Mouse (Mus musculus) liver, adult 2 months (tissue): ENCODE data around the gene Serpini1. TPM values are rescaled to one million over a fixed set of nuclear protein-coding genes. Genes with fewer than 3 reads are reported as not detected.

Experiments used
- DNase-seq: peaks from one replicate; pipeline ENCODE4 v3.0.0-alpha.2; 2011; ENCODE audit warnings: low read depth, low spot score; ENCODE audit errors: extremely low read depth
- H3K27ac ChIP-seq: fragments of 200-500 bp; replicated peaks from 2 replicates; pipeline ENCODE4 v1.5.1; 2012; ENCODE audit warnings: low read depth, mild to moderate bottlenecking, control low read depth, inconsistent platforms, low read length; ENCODE audit not compliant: insufficient read depth
- H3K27me3 ChIP-seq: fragments of 200-500 bp; 2 replicates; pipeline ENCODE4 v1.6.1; 2012; ENCODE audit warnings: mild to moderate bottlenecking, moderate library complexity, low read length, inconsistent platforms; ENCODE audit not compliant: control insufficient read depth, insufficient read depth
- H3K36me3 ChIP-seq: fragments of 200-500 bp; 2 replicates; pipeline ENCODE4 v1.6.1; 2012; ENCODE audit warnings: low read length, inconsistent platforms; ENCODE audit not compliant: control insufficient read depth, insufficient read depth
- H3K4me1 ChIP-seq: fragments of 200-500 bp; 2 replicates; pipeline ENCODE4 v1.6.1; 2011; ENCODE audit warnings: low read length; ENCODE audit not compliant: control insufficient read depth, insufficient read depth
- H3K4me3 ChIP-seq: fragments of 200-500 bp; 2 replicates; pipeline ENCODE4 v1.5.1; 2011; ENCODE audit warnings: low read depth, mild to moderate bottlenecking, control low read depth, low read length, moderate library complexity; ENCODE audit not compliant: insufficient read depth
- H3K79me2 ChIP-seq: fragments of 200-500 bp; 2 replicates; pipeline ENCODE4 v1.6.1; 2012; ENCODE audit warnings: inconsistent platforms, mild to moderate bottlenecking, low read length, moderate library complexity; ENCODE audit not compliant: control insufficient read depth, insufficient read depth
- H3K9ac ChIP-seq: fragments of 200-500 bp; 2 replicates; pipeline ENCODE4 v1.6.1; 2012; ENCODE audit warnings: low read depth, mild to moderate bottlenecking, control low read depth, inconsistent platforms, low read length
- CTCF ChIP-seq: fragments of 200-500 bp; IDR thresholded peaks from 2 replicates; pipeline ENCODE4 v1.5.1; 2011; ENCODE audit warnings: low read depth, low read length, control low read depth
- POLR2A ChIP-seq: fragments of 200-500 bp; IDR thresholded peaks from 2 replicates; pipeline ENCODE4 v1.6.1; 2011; ENCODE audit warnings: low read length, control low read depth; ENCODE audit not compliant: insufficient read depth; ENCODE audit errors: extremely low read depth
- WGBS: fragments of 180-500 bp; shearing (Covaris S2); methylation state at CpG from one replicate; pipeline ENCODE4 v1.1.7; 2018; 5-methylcytosine and 5-hydroxymethylcytosine counted together
- polyA plus RNA-seq: library from polyadenylated mRNA; depleted of rRNA; stranded (reverse); fragments of >200 nt; gene quantifications from 2 replicates; pipeline ENCODE4 v1.2.3, GENCODE M21; 2012
- total RNA-seq: library from RNA; depleted of rRNA; stranded (reverse); fragments of >200 nt; gene quantifications from 2 replicates; pipeline ENCODE4 v1.2.3, GENCODE M21; 2014

Serpini1 gene
- total and polyA plus RNA-seq, 2 experiments, result 0.05 to 0.28 TPM

DNA sequence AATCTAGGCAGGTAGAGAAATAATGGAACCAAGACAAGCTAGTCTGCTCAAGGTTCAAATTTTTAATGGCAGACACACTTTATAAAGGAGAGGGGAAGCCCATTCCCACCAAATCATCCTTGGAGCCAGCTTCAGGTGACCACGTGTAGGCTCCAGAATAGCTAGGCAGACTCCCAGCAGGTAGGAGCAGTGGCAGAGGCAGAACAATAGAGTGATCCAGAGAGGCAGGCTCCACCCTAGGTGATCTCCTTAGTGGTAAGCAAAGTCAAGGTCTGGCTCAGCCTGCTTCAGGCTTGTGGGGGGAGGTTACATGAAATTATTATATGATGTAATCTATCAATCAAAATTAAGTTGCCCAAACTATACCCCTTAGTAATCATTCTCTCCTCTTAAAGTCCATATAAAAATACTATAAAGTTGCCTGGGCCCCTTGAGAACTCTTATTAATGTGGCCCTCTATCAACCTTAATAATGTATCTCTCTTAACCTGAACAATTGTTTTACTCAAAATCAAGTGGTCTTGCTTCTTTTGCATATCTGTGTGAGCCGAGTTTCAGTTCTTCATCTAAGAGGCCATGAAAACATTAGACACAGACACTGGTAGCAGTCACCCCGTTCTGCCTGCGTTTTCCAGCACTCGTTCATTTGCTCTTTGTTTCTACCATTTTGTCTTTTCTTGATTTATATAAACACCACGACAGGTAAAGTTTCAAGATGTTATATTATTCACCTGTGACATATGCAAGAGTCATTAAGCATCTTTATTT lies 98.4 kb downstream of the Serpini1 start:
- Histone ChIP-seq H3K36me3 (no peaks in the 10 kb centered on the region), H3K4me1 (no peaks in the 10 kb centered on the region), H3K9ac (no peak overlapping the region), H3K79me2 (no peaks in the 10 kb centered on the region), H3K27ac (no peak overlapping the region), H3K27me3 (no peaks in the 10 kb centered on the region), H3K4me3 (no peak overlapping the region)
- WGBS, result 81% methylated on average over 6 of the region's 6 CpGs
- no peak for DNase-seq
- TF ChIP-seq CTCF, result no peak
- no peak for TF ChIP-seq POLR2A

DNA sequence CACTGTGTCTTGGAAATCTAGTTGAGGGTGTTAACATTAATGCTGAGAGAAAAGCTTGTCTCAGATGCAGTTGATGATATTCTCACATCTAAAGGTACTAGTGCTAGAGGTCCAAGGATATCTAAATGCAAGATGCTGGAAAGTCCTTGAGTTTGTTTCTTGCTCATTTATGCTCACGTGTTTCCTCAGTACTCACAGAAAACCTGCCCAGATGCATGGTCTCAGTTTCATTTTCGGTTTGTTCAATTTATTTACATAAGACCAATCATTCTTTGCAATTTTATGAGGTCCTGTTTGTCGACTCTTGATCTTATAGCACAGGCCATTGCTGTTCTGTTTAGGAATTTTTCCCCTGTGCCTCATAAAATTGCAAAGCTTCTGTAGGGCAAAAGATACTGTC lies 109.6 kb downstream of the Serpini1 start:
- no peak overlapping the region for H3K27ac ChIP-seq
- no peaks in the 10 kb centered on the region for H3K36me3 ChIP-seq
- no peak overlapping the region for H3K4me3 ChIP-seq
- no peaks in the 10 kb centered on the region for H3K4me1 ChIP-seq
- TF ChIP-seq CTCF (no peak), POLR2A (no peak)
- no peaks in the 10 kb centered on the region for H3K79me2 ChIP-seq
- WGBS, result 69% methylated on average over 3 of the region's 3 CpGs
- no peak overlapping the region for H3K9ac ChIP-seq
- H3K27me3 ChIP-seq, result no peaks in the 10 kb centered on the region
- no peak for DNase-seq

DNA sequence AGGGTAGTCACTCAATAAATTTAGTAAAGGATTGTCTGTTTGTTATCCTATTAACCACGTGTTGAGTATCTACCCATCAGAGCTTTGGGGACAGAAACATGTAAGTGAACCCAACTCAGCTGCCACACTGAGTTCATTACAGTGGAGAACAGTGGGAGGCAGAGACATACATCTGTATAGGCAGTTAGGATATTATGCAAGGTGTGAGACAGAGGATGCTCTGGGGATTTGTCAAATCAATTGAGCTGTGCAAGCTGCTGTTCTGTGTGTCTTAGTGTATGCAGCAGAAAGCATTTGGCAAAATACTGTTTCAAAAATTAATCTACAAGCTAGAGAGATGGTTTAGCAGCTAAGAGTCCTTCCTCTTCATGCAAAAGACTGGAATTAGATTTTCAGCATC lies 113.1 kb downstream of the Serpini1 start:
- H3K9ac ChIP-seq, result no peak overlapping the region
- H3K79me2 ChIP-seq, result no peaks in the 10 kb centered on the region
- no peak overlapping the region for H3K4me3 ChIP-seq
- no peaks in the 10 kb centered on the region for H3K4me1 ChIP-seq
- no peaks in the 10 kb centered on the region for H3K27me3 ChIP-seq
- TF ChIP-seq POLR2A, result no peak
- no peak for TF ChIP-seq CTCF
- H3K36me3 ChIP-seq, result no peaks in the 10 kb centered on the region
- H3K27ac ChIP-seq, result no peak overlapping the region
- WGBS, result 40% methylated on average over 1 of the region's 1 CpGs
- DNase-seq, result no peak

DNA sequence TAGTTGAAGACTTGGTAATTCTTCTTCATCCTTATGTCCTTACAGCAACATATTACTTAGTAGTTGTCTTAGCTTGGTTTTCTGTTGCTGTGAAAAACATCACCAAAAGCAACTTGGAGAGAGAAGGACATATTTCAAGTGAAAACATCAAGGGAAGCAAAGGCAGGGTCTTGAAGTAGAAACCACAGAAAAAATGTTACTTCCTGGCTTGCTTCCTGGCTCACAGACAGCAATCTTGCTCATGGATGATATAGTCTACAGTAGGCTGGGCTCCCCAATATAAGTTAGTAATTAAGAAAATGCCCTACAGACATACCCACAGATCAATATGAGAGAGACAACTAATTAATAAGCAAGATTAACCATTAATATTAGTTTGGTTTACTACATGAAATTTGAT lies 125.5 kb downstream of the Serpini1 start:
- H3K9ac ChIP-seq, result no peak overlapping the region
- H3K4me1 ChIP-seq, result no peaks in the 10 kb centered on the region; the same call in 1 of the 2 replicates
- no peak overlapping the region for H3K27ac ChIP-seq
- TF ChIP-seq POLR2A (no peak), CTCF (no peak)
- H3K27me3 ChIP-seq, result no peaks in the 10 kb centered on the region
- H3K36me3 ChIP-seq, result no peaks in the 10 kb centered on the region
- H3K79me2 ChIP-seq, result no peaks in the 10 kb centered on the region
- H3K4me3 ChIP-seq, result no peak overlapping the region
- DNase-seq, result no peak

DNA sequence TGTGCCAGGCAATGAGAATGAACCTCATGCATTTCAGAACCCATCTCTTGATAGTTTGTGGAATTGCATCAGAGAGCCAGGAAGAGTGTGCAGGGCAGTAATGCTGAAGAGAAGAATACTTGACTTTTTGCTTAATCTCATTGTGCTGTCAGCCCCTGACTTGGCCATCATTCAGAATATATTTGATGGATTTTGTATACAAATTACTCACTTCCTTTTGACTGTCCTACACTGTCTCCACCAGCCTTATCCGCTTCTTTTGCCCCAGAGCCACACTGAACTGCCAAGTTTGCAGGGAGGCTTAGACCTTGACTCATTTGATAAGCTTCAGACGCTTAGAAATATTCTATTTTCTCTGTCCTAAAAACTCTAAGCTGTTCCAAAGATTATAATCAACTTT lies 129.4 kb downstream of the Serpini1 start:
- no peaks in the 10 kb centered on the region for H3K27me3 ChIP-seq
- DNase-seq, result peak; percentile 6
- no peak overlapping the region for H3K9ac ChIP-seq
- 64% methylated on average over 2 of the region's 2 CpGs for WGBS
- H3K4me1 ChIP-seq, result no peaks in the 10 kb centered on the region; the same call in 1 of the 2 replicates
- H3K27ac ChIP-seq, result no peak overlapping the region
- no peaks in the 10 kb centered on the region for H3K36me3 ChIP-seq
- H3K79me2 ChIP-seq, result no peaks in the 10 kb centered on the region
- H3K4me3 ChIP-seq, result no peak overlapping the region
- TF ChIP-seq CTCF (no peak), POLR2A (no peak)

DNA sequence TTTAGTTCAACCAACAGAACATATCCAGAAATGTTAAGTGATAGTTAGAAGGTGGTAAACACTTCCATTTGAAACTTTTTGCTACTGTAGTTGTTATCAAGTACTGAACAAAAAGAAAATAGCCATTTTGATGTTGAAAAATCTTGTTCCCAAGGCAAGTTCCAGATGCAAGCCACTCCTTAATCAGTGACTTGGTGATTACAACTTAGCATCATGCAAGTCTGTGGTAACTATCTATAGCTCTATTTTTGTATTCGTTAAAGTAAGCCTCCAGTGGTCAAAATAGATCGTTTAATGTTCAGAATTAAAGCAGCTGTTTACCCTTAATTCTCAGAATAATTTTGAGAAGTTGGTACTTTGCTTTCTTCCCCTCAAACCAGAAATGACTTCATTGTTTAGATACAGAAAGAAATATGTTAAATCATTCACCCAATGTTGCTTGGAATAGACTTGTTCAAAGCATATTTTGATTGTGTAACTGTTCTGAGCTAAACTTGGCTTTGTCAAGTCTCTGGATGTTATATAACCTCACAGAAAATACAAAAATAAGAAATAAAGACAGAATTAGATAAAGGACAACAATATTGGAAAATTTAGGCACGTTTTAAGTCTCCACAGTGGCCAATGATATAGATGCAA lies 130.0 kb downstream of the Serpini1 start:
- DNase-seq, result no peak
- H3K9ac ChIP-seq, result no peak overlapping the region
- no peak for TF ChIP-seq CTCF
- no peak for TF ChIP-seq POLR2A
- no peaks in the 10 kb centered on the region for H3K36me3 ChIP-seq
- H3K79me2 ChIP-seq, result no peaks in the 10 kb centered on the region
- no peak overlapping the region for H3K27ac ChIP-seq
- H3K27me3 ChIP-seq, result no peaks in the 10 kb centered on the region
- no peak overlapping the region for H3K4me3 ChIP-seq
- no peaks in the 10 kb centered on the region; the same call in 1 of the 2 replicates for H3K4me1 ChIP-seq
- 74% methylated on average over 3 of the region's 3 CpGs for WGBS
